Mouse (Mus musculus) testis, adult 2 months (tissue): Measurements from ENCODE around the gene Gm21860. TPM values are rescaled to one million over a fixed set of nuclear protein-coding genes. Genes with fewer than 3 reads are reported as not detected.
"Not testable (repeated sequence)": the region's sequence is repeated elsewhere in the genome, so short reads cannot be mapped to it uniquely, and the experiment has no call there.

Experiments used
- H3K27ac ChIP-seq: fragments of 200-500 bp; 2 replicates; pipeline ENCODE4 v1.5.1; 2012; ENCODE audit warnings: low read depth, low read length; ENCODE audit not compliant: control insufficient read depth, insufficient read depth
- H3K27me3 ChIP-seq: fragments of 200-500 bp; 2 replicates; pipeline ENCODE4 v1.6.1; 2012; ENCODE audit warnings: mild to moderate bottlenecking, low read length, moderate library complexity; ENCODE audit not compliant: control insufficient read depth, insufficient read depth
- H3K36me3 ChIP-seq: fragments of 200-500 bp; 2 replicates; pipeline ENCODE4 v1.6.1; 2012; ENCODE audit warnings: mild to moderate bottlenecking, low read length; ENCODE audit not compliant: control insufficient read depth, insufficient read depth
- H3K4me1 ChIP-seq: fragments of 200-500 bp; 2 replicates; pipeline ENCODE4 v1.6.1; 2012; ENCODE audit warnings: low read length; ENCODE audit not compliant: control insufficient read depth, insufficient read depth
- H3K4me3 ChIP-seq: fragments of 200-500 bp; 2 replicates; pipeline ENCODE4 v1.5.1; 2012; ENCODE audit warnings: low read depth, mild to moderate bottlenecking, low read length, moderate library complexity, mixed read lengths; ENCODE audit not compliant: control insufficient read depth
- CTCF ChIP-seq: fragments of 200-500 bp; IDR thresholded peaks from 2 replicates; pipeline ENCODE4 v1.5.1; 2012; ENCODE audit warnings: low read depth, mild to moderate bottlenecking, inconsistent platforms, low read length, moderate library complexity; ENCODE audit not compliant: control insufficient read depth, insufficient read depth, insufficient replicate concordance
- POLR2A ChIP-seq: fragments of 200-500 bp; IDR thresholded peaks from 2 replicates; pipeline ENCODE4 v1.6.1; 2012; ENCODE audit warnings: low read depth, mild to moderate bottlenecking, inconsistent platforms, low read length, moderate library complexity; ENCODE audit not compliant: control insufficient read depth
- polyA plus RNA-seq: library from polyadenylated mRNA; depleted of rRNA; stranded (reverse); fragments of >200 nt; gene quantifications from 2 replicates; pipeline ENCODE4 v1.2.3, GENCODE M21; 2012

Gene Gm21860
- polyA plus RNA-seq, 1 experiment = not detected

DNA sequence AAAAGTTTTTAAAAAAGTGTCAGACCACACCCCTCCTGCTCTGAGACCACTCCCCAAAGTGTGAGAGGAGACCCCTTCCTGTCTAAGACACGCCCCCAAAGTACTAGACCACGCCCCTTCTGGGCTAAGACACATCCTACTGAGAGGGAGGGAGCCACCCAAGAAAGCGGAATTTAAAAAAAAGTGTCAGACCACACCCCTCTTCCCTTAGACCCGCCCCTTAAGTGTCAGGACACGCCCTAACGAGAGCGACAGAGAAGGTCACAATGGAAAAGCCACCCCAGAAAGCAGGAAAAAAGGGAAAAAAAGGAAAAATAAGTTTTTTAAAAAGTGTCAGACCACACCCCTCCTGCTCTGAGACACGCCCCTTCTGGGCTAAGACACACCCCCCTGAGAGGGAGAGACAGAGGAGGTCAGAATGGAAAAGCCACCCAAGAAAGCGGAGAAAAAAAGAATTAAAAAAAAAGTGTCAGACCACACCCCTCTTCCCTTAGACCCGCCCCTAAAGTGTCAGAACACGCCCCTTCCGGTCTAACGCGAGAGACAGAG lies 14.5 kb downstream of the Gm21860 start:
- no peaks in the 10 kb centered on the region for H3K27me3 ChIP-seq
- H3K36me3 ChIP-seq = no peaks in the 10 kb centered on the region
- 0 out of 2 replicates have a peak, but pooled peaks cover 2% of the 10 kb centered on the region for H3K4me1 ChIP-seq
- H3K4me3 ChIP-seq = no peak overlapping the region
- TF ChIP-seq CTCF (no peak), POLR2A (no peak)
- no peak overlapping the region for H3K27ac ChIP-seq

DNA sequence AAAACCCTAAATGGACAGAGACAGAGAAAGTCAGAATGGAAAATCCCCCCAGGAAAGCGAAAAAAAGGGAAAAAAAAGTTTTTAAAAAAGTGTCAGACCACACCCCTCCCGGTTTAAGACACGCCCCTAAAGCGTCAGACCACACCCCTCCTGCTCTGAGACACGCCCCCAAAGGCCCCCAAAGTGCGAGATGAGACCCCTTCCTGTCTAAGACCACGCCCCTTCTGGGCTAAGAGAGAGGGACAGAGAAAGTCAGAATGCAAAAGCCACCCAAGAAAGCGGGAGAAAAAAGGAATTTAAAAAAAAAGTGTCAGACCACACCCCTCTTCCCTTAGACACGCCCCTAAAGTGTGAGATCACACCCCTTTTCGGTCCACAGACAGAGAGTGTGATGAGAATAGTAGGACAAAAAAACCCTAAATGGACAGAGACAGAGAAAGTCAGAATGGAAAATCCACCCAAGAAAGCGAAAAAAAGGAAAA lies 15.0 kb downstream of the Gm21860 start:
- not testable (repeated sequence) for H3K36me3 ChIP-seq, H3K27me3 ChIP-seq, H3K4me1 ChIP-seq, H3K4me3 ChIP-seq, H3K27ac ChIP-seq

DNA sequence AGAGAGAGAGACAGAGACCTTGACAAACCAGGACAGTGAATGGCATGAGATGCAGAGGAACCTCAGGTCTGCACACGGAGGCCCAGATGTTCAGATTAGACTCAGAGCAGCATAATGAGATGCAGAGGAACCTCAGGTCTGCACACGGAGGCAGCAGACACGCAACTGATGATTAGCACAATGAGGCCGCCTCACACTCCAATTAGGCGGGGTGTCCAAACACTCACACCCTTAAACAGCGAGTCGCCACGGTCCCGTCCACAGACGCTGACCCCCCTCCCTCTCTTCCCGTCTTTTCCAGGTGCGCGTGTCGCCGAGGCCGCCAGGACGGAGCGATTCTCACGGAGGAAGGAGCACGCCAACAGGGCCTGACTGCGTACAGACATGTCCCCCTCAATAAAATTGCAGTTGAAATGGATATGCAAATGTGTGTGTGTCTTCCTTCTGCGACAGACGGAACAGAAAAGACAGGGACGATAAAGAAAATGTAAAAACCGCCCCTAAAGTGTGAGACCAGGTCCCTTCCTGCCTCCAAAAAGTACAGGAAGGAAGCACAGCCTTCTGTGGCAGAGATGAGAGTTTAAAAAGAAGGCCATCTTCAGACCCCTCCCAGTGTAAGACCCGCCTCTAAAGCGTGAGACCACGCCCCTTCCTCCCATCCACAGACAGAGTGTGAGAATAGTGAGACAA lies 15.6 kb downstream of the Gm21860 start:
- H3K27me3 ChIP-seq, H3K4me1 ChIP-seq, H3K4me3 ChIP-seq, H3K36me3 ChIP-seq, H3K27ac ChIP-seq: not testable (repeated sequence)

GRCm38 (mm10) chrY:90738431-90738680 lies 16.3 kb downstream of the Gm21860 start:
- Histone ChIP-seq H3K4me3 (no peak overlapping the region), H3K4me1 (0 out of 2 replicates have a peak, but pooled peaks cover 2% of the 10 kb centered on the region), H3K36me3 (no peaks in the 10 kb centered on the region), H3K27ac (no peak overlapping the region), H3K27me3 (no peaks in the 10 kb centered on the region)
- TF ChIP-seq POLR2A = no peak
- TF ChIP-seq CTCF = no peak

- Histone ChIP-seq H3K36me3 (no peaks in the 10 kb centered on the region), H3K27ac (no peak overlapping the region), H3K4me1 (0 out of 2 replicates have a peak, but pooled peaks cover 2% of the 10 kb centered on the region), H3K27me3 (no peaks in the 10 kb centered on the region), H3K4me3 (no peak overlapping the region)
- TF ChIP-seq POLR2A = no peak
- no peak for TF ChIP-seq CTCF
Observed at GRCm38 (mm10) chrY:90737606-90738430, 16.8 kb downstream of the Gm21860 start.

- H3K4me3 ChIP-seq, H3K36me3 ChIP-seq, H3K4me1 ChIP-seq, H3K27ac ChIP-seq, H3K27me3 ChIP-seq: not testable (repeated sequence)
Observed at GRCm38 (mm10) chrY:90736217-90737000, 18.2 kb downstream of the Gm21860 start.

GRCm38 (mm10) chrY:90735181-90735895 lies 19.3 kb downstream of the Gm21860 start:
- not testable (repeated sequence) for H3K4me3 ChIP-seq, H3K27me3 ChIP-seq, H3K4me1 ChIP-seq, H3K27ac ChIP-seq, H3K36me3 ChIP-seq

GRCm38 (mm10) chrY:90734334-90734696 lies 20.3 kb downstream of the Gm21860 start:
- not testable (repeated sequence) for H3K4me1 ChIP-seq, H3K27ac ChIP-seq, H3K36me3 ChIP-seq

DNA sequence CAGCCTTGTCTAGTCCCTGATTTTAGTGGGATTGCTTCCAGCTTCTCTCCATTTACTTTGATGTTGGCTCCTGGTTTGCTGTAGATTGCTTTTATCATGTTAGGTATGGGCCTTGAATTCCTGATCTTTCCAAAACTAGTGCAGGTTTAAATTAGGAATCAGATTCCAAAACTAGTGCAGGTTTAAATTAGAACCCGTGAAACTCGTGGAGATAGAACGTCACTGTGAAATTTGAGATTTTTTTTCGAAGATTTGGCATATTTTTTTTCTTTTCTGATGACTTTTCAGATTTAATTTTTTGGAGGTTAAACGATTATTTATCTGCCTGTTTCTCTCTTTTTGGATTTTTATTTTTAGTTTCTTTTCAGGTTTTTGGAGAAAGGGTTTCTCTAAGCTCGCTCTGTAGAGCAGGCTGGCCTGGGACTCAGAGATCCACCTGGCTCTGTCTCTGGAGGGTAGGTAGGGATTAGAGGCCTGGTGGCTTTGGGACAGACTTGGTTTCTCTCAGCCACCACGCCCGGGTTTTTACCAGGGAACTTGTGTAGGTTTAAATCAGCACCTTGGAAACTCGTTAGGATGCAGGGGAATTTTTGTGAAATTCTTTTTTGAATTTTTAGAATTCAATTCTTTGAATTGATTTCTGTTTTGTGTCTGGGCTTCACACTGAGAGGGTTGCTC lies 20.8 kb downstream of the Gm21860 start:
- H3K4me3 ChIP-seq, H3K4me1 ChIP-seq, H3K27me3 ChIP-seq, H3K27ac ChIP-seq, H3K36me3 ChIP-seq: not testable (repeated sequence)

More at GRCm38 (mm10) chrY:90734334-90734696, 20.3 kb downstream of the Gm21860 start:
- not testable (repeated sequence) for H3K4me3 ChIP-seq, H3K27me3 ChIP-seq

DNA sequence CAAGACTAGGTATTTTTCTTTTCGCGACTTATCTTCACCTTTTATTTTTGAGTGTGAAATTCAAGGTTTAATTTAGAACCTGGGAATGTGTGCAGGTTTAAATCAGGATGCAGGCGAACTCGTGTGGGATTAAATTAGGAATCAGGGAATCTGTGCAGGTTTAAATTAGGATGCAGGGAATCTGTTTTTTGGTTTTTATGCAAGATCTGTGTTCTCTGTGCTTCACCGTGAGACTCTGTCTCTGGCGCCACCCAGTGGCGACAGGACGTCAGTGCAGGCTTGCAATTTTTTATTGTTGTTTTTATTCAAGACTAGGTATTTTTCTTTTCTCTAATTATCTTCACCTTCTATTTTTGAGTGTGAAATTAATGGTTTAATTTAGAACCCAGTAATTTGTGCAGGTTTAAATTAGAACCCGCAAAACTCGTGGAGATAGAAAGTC lies 22.5 kb downstream of the Gm21860 start:
- not testable (repeated sequence) for H3K27ac ChIP-seq, H3K4me3 ChIP-seq, H3K36me3 ChIP-seq

More for the DNA sequence above, 22.5 kb downstream of the Gm21860 start:
- not testable (repeated sequence) for H3K4me1 ChIP-seq, H3K27me3 ChIP-seq
